Mouse (Mus musculus) frontal cortex, postnatal 14 days (tissue): ENCODE measurements at regions not wholly inside any gene's neighbourhood (a gene's known extent, or its start where the extent isn't known, plus 50 kb on each side); places are given as distances from the start of the nearest gene placed in this dataset.

ENCODE experiments used
- DNase-seq, 2 experiments: peaks; one replicate each; pipeline ENCODE4 v3.0.0; 2022; ENCODE audit warnings: low spot score in 2 of 2

DNA sequence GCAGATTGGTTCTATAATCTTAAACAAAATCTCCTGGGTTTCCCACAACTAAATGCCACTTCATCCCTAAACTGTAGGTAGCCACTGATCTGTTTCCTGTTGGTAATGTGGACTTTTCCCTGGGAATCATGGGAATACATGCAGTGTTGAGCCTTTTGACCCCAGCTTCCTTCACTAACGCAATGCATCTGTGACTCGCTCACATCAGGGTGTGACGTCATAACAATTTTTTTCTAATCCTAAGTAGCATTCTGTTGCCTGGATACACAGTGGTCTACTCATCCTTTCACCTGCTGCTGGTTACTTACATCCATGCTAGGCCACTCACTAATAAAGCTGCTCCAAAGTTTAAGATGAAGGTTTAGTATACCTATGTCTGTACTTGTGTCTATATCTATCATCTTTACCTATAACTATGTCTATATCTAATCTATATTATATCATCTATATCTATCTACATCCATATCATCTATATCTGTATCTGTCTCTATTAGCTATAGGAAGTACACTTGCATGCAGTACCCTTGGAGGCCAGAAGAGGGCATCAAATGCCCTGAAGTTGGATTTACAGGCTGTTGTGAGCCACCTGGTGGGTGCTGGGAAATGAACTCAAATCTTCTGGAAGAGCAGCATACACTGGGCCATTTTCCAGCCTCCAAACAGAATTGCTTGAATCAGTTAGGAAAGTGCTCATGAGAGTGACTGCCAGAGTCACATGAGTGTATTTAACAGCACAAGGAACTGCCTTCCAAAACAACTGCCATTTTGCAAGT lies 157.5 kb upstream of the Rpl34 start:
- no peak for DNase-seq

DNA sequence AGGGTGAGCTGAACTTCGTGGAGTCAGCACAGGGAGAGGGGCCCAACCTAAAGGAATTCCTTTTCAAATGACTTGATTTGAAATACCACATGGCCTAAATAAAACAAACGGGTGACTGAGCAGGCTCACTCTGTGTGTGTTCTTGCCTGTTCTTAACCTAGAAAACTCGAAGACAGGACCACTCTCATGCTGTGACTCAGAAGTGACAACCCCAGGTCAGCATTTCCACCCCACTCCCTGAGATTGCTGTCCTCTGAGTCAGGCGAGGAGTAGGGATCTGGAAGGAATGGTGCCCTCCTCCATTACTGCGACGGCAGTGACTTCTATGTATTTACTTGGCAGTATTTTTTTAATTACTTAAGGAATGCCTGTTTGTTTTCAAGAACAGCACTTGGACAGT lies 155.8 kb upstream of the Rpl34 start:
- DNase-seq = no peak

DNA sequence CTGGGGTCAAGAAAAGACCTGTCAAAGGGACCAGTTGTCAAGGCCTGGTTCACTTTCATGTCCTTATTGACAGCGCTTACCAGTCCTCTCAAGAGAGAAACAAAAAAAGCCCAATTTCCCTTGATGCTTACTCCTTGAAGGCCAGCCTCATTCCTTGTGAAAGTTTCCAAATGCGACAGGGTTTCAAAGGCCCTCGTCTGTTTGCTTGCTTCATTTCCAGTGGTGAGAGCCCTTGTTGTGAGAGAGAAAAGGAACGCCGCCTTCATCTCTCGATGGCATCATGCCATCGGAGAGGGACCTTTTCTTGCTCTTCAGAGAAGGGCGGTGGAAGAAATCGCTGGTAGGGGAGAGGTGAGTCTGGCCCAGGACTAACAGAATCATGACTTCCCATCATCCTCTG lies 154.2 kb upstream of the Rpl34 start:
- DNase-seq = no peak

DNA sequence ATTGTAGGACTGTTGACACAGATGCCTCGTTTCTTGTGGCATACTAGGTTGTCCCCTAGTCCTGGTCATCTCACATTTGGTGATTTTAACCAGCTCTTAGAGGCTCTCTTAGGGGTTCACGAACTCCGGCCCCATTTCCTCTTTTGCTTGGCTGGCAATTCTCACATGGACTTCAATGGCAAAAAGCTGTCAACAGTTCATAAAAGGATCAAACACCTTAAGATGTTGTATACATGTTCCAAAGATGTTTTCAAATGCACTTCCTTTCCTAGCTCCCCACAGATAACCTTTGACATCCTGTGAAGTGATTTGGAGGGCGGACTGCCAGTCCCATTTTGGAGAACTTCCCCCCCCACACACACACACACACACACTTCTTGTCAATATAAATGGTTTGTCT lies 153.7 kb upstream of the Rpl34 start:
- no peak for DNase-seq

DNA sequence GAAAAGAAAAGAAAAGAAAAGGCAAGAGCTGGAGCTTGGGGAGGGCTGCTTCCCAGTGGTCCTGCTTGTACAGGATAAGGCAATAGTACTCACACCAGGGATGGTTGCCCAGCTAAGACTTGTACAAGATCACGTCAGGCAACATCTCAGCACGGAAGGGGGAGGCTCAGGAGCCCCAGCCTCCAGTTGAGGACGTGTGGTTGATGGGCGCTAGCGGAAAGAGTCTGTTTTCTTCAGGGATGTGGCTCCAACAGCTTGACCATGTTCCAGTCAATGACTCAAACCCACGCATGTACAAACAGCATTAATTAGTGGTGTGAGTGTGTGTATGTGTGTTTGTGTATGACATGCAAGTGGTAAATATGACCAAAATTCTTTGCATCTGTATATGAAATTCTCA lies 153.1 kb upstream of the Rpl34 start:
- no peak for DNase-seq

DNA sequence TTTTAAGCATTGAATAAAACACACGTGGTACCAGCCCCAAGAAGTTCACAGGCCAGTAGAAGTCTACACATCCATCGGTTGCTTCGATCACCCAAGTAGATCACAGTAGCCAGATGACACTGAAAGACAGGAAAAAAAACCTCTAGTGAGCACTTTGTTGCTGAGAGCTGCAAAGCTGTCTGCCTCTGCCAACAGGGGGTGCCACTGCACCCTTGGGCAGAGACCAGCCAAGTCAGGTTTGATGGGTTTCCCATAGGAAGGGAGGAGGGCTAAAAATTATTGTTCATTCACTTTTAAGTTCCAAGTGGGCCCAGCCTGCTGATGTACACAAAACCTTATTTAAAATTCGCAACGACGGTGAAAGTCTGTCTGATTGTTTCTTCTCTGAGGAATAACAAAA lies 150.3 kb upstream of the Rpl34 start:
- DNase-seq = no peak

DNA sequence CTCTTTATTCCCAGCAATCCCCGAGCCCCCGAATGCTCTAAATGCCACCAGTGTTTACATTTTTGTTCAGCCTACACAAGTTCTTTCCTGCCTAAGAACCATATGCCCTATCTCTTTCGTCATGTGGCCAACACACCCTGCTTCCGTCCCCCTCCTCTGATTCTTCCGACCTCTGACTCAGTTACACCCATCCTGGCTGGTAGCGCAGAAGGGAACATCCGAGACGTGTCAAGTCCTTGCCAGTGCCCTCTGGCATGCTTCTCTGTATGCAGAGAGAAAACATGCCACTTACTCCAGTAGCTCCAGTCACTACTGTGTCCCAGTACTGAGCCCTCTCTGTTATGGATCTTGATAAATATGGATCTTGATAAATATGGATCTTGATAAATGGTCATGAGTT lies 149.3 kb upstream of the Rpl34 start:
- DNase-seq = no peak

DNA sequence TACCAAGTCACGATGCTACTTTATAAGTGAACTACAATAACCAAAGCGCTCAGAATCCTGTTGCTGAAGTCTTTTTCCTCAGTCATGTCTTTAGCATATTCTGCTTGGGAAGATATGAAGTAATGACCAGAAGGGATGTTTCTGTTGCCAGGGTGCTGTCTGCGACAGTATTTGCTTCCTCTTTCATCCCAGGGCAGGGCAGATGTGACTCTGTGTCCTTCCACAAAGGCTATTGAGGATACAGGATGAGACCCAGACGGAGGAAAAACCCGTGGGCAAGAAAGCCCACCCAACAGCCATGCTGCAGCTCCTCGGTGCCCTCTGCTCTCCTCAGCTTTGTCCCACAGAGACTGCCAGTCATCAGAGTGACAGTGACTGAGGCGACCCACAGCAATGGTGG lies 148.6 kb upstream of the Rpl34 start:
- no peak for DNase-seq

DNA sequence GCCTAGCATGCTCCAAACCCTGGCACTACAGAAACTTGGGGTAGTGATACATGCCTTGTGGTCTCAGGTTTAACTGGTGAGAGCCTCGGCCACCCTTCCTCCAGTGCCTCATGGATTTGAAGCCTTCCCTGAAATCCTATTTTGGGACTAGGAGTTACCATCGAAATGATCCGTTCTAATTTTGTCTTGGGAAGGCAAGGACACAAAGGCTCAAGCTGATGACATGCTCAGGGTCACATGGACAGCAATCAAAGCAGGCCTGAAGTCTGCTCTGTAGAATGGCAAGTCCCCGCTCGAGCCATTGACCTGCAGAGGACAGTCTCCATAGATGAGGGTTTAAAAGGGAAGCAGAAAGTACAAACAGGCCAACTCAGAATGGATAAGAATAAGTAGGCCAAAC lies 147.8 kb upstream of the Rpl34 start:
- no peak for DNase-seq

DNA sequence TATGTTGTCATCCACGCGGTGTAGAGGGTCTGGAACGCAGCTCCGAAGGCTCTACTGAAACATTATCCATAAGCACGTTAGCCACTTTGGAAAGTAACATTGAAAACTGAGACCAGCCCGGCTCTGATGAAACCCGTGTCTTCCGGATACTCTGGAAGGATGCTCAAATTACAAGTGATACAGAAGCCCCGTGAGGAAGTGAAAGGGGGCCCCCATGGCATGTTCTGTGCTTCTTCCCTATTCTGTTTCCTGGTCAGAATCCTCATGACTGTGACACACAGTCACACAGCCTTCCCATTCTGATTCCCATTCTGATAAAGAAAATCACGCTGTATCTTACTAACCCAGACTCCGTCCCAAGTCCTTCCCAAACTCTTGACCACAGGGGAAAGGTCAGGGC lies 143.5 kb upstream of the Rpl34 start:
- DNase-seq = no peak

DNA sequence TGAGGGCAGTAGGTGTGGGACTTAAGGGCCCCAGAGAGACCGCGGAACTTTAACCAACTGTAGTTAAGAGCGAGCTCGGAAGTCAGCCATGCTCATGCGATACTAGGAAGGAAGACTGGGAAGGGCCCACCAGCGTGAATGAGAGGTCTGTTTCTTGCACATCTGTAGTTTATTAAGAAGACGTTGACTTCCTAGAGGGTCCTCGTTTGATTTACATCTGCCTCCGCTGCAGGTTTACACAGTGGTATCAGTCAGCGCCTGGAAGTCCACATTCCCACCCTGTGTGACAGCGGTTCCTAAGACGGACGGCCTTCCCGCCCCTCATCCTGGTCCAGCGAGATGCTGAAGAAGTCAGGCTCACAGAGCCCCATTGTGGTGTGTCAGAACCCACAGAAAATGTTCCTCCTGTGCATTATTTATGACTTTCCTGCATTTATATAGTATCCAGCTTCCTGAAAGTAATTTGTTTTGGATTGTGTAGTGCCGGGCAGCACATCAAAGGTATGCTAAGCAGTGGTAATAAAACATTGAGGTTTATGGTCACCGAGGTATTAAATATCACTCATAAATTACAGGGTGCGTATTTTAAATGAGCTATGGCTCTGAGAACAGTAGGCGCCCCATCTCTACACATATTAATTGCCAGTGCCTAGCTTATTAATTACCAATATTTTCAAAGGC lies 136.9 kb upstream of the Rpl34 start:
- DNase-seq = no peak

DNA sequence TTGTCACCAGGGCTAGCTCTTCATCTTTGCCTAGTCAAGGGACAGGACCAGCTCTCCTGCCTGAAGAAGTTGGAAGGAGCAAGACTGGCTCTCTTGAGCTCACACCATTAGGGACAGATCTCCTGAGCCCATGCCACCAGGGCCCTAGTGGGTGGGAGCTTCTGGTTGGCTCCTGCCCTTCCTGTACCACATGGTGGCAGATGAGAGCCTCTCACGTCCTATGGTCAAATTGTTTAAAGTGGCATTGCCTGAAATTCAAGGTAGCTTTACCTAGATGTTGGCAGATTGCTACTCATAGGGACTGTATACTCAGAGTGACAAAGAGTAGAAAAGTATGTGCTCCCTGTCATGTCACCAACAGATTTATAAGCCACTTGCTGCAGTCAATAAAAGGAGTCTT lies 134.6 kb upstream of the Rpl34 start:
- no peak for DNase-seq

DNA sequence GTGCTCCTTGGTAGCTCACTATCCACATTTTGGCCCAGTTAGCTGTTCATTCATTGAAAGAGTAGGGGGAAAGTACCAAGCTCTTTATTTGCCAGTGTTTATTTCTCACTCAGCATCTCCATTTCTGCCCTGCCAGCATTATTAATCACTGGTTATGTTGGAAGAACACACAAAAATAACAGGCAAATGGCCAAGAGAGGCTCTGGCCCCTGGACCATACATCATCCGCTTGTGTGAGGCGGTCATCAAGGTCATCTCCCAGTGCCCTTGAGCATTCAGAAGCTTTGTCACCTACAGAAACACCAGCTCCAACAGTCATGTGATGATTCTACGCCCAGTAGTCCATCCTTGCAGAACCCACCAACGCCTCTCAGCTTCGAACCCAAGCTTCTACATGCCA lies 133.2 kb upstream of the Rpl34 start:
- DNase-seq = no peak

DNA sequence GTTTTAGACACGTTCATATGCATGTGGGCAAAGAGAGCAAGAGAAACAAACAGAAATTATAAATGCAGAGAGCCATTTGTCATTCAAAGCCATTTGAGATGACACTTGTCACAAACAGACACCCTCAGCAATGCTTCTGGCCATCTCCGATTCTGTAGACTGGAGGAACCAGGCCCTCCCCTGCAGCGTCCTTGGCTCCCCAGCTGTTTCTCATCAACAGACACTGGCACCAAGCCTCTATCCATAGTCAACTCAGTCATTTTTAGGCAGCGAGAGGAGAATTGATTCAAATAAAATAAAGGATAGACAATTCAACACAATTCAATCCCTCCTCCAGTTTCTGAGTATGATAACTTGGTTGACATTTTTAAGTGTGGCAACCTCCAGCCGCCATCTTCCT lies 130.1 kb upstream of the Rpl34 start:
- DNase-seq = no peak

DNA sequence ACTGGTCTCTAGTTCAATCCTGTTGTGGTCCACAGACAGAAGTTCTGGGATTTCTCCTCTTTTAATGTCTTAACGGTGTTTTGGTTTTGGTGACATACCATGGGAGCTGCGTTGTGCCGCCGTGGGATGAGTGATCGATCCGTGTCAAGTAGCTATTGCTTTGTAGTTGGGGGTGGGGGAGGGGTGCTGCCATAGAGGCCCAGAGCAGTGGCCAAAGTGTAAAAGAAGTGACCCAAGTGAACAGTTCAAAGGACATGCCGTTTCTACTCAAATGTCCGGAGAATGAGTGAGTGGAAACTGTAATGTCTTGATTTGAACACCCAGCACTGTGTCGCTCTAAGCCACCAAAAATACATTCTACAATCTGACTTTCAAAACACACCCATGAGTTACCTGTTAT lies 123.7 kb upstream of the Rpl34 start:
- no peak for DNase-seq

DNA sequence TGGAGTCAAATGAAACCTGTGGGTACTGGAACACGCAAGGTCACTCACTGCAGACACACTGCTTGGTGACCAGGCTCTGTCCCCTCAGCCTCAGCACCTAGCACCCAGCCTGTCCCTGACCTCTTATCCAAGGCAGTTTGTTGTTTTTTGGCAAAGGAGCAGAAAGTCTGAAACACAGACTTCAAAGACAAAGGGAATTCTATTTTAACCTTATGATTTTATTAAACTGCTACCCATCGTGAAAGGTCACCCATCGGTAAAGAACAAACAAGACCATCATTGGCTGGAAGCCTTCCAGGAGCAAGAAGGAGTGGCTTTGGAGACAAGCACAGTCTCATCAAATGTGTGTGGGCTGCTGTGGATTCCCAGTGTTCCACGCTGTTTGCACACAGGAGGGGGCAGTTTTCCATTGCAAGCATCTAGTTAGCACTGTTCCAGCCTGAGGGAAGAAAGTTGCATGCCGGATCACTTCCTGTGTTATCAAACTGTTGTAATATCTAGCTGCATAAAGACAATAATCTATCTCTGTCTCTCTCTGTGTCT lies 120.6 kb upstream of the Rpl34 start:
- no peak for DNase-seq

DNA sequence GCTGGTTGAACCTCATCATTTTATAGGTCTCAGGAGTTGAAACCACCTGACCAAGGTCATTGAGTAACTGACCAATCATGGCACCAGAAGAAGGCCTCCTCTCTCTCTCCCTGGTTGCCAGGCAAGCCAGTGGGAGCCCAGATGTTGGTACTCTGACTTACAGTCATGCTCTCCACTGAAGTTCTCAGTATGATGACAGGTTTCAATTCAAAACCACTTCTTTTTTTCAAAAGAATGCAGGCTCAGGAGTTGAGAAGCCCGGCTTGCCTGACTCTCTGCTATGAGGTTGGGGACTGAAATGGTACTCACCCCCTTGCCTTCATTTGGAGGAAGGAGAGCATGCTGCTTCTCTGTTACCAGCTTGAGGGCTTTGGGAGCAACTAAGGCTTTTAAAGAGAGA lies 111.6 kb upstream of the Rpl34 start:
- DNase-seq = no peak

DNA sequence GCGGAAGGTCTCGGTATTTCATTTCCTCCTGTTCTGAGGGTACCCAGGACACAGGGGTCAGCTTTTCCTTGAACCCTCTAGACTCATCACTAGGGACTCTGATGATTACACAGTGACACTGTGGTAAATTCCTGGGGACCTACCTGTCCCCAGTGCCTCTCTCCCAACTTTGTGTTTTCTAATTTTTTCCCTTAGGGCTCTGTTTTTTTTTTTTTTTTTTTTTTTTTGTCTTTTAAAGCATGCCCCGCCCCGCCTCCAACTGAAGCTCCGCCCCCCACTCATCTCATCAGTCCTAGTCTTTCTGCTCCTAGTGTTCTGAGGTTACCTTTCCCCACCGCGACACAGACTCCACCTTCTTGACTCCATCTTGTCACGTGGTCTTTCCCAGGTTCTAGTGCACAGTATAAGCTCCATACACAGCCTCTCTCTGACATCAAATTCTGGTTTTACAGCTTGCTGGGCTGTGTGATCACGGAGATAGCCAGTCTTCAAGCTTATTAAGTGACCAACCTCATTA lies 109.8 kb upstream of the Rpl34 start:
- no peak for DNase-seq

DNA sequence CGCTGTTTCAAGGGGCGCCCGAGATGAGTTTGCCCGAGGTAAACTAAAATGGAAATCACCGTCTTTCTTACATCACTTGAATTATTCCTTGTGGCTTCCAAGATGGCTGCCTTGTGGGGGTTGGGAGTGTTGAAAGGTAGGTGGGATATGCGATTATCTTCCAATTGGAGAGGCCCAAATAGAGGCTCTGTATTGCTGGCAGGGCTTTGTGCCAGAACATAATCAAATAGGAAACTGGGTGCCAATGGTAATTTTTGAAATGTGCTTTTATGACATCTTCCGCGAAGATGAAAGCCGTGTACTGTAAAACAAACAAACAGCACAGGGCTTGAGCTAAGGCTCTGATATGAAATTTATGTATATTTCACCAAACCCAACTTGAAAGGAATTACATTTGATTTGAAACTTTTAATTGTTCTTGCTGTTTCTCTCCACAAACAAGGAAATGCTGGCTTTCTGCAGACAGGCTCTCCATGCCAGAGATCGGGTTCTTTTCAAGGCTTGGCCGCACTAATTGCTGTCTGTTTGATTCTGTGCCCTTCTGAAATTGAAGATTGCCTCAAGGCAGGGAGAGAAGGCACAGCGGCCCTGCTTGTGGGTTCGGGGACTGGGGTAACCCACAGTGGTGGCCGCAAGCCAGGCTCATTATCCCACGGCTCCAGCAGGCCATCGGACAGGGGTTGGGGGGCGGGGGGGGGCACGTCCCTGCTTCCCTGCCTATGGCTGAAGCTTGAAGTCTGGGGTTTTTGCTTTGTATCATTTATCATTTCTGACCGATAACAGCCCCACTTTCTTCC lies 108.6 kb upstream of the Rpl34 start:
- DNase-seq = no peak

DNA sequence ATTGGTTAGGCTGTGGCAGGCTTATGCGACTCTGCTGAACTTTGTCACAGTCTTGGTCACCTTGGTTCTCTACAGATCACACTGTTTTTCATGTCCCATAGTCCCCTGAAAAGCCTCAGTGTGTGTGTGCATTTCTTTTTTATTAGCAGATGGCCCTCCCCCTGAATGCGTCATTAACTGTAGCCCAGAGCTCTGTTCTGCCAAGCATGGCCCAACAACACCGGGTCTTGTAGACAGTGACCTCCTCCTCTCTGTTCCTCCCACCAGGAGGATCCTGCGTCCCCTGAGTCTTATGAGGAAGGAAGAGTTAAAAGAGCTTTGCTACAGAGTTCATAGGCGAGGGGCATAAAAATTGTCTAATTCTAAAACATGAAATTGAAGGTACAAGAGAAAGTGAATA lies 103.5 kb upstream of the Rpl34 start:
- no peak for DNase-seq

DNA sequence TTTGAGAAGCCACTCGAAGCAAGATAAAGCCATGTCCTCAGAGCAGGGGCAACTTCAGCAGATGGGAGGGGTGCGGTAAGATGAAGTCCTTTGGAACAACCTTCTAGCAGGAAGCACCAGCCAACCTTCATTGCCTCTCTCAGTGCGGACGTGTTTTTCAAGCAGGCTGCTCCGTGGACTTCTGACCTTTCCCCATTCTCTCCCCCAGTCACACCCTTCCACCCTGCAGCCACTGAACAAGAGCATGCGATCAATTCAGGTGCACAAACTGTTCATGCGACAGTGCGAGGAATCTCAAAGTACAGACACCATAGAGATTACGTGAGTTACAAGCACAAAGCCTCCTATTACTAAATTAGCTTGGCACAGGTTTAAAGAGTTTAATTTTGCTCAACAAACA lies 102.9 kb upstream of the Rpl34 start:
- DNase-seq = no peak

DNA sequence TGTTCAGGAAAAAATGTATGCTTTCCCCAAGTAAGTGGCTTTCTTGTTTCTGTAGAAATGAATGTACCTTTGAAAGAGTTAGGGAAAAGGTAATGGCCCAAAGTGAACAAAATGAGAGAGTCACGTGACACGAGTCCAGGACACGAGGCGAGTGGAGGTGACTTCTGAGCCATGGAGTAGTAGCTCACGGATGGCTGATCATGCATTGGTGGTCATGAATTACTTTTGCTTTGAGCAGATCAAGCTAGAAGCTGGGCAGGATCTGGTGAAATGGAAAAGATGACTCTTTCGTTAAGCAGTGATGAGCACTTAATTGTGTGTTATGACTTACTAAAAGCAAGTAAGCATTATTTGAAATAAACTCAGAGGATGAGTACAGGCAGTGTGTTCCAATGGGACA lies 101.6 kb upstream of the Rpl34 start:
- DNase-seq = no peak
